9 mouse cellular contexts compared by ENCODE assay signal in genomic region chr7:99482637-99483036, GRCm38 (mm10). TPM values are rescaled to one million over a fixed set of nuclear protein-coding genes. Genes with fewer than 3 reads are reported as not detected.
DNase-seq lines count a peak whose midpoint lies in the region; ATAC-seq and TF ChIP-seq lines count a peak whose summit lies in the region.
"Had no signal": no experiment of that assay in that cellular context is flagged by ENCODE, and none has a peak within 500 bp of the region (broad histone marks: within the 10 kb centered on the region; RNA-seq: fewer than 3 reads in every experiment).

No protein-coding gene starts in this region.

- peak overlapping the region; percentile 8; the same call in 1 of the 2 replicates for H3K27ac ChIP-seq in testis, adult 2 months (ENCODE audit: control insufficient read depth, insufficient read depth, low read depth, low read length)
- peak overlapping the region; percentile 69; the same call in 1 of the 2 replicates for H3K27ac ChIP-seq in forebrain, embryonic 11.5 days (ENCODE audit: low read depth, low read length)
- H3K27ac ChIP-seq in liver, embryonic 11.5 days (ENCODE audit: low read depth, low read length): peak overlapping the region; percentile 88
- H3K27ac ChIP-seq in stomach, embryonic 16.5 days (ENCODE audit: low read length): peak overlapping the region; percentile 71

- WGBS in forebrain, embryonic 11.5 days: 7% methylated on average over 6 of the region's 6 CpGs
- 1% methylated on average over 6 of the region's 6 CpGs for WGBS in liver, embryonic 11.5 days
- under 1% methylated on average over 6 of the region's 6 CpGs for WGBS in stomach, embryonic 16.5 days

- no peaks in the 10 kb centered on the region for H3K27me3 ChIP-seq in testis, adult 2 months (ENCODE audit: control insufficient read depth, insufficient read depth, low read length)
- H3K27me3 ChIP-seq in forebrain, embryonic 11.5 days (ENCODE audit: control insufficient read depth, insufficient read depth, low read length): no peaks in the 10 kb centered on the region
- H3K27me3 ChIP-seq in liver, embryonic 11.5 days (replicated peaks; ENCODE audit: control insufficient read depth, insufficient read depth, low read length): no peaks in the 10 kb centered on the region
- H3K27me3 ChIP-seq in stomach, embryonic 16.5 days (ENCODE audit: control insufficient read depth, insufficient read depth, low read length): no peaks in the 10 kb centered on the region

- TF ChIP-seq CTCF in testis, adult 2 months (IDR thresholded peaks at IDR 0.05; ENCODE audit: control insufficient read depth, insufficient read depth, insufficient replicate concordance, low read depth, low read length): no peak

- H3K4me2 ChIP-seq in forebrain, embryonic 11.5 days (ENCODE audit: low read depth, low read length, severe bottlenecking): peak overlapping the region; percentile 93
- H3K4me2 ChIP-seq in liver, embryonic 11.5 days: peak overlapping the region; percentile 98
- peak overlapping the region; percentile 98 for H3K4me2 ChIP-seq in stomach, embryonic 16.5 days (ENCODE audit: low read depth, low read length)

- H3K36me3 ChIP-seq in testis, adult 2 months (ENCODE audit: control insufficient read depth, insufficient read depth, low read length): peaks cover 5% of the 10 kb centered on the region
- peaks cover 37% of the 10 kb centered on the region for H3K36me3 ChIP-seq in forebrain, embryonic 11.5 days (ENCODE audit: control insufficient read depth, insufficient read depth, low read length)
- H3K36me3 ChIP-seq in liver, embryonic 11.5 days (ENCODE audit: control insufficient read depth, insufficient read depth, low read length): peaks cover 47% of the 10 kb centered on the region
- H3K36me3 ChIP-seq in stomach, embryonic 16.5 days (ENCODE audit: control insufficient read depth, insufficient read depth, low read length): peaks cover 41% of the 10 kb centered on the region

- DNase-seq in testis, postnatal 14 days (ENCODE audit: low spot score): no peak
- no peak for DNase-seq in forebrain, embryonic 11.5 days (ENCODE audit: low spot score)
- no peak for DNase-seq in liver, embryonic 11.5 days (ENCODE audit: low spot score)
- DNase-seq in right cerebral cortex, postnatal 14 days: no peak
- DNase-seq in adrenal gland, postnatal 4 days (ENCODE audit: low spot score in 2 of 2): no peak
- no peak for DNase-seq in urinary bladder, adult 18-20 months (ENCODE audit: low spot score in 2 of 2)
- DNase-seq: cerebellum, adult 8-10 months had no signal

- TF ChIP-seq POLR2A in testis, adult 2 months (IDR thresholded peaks at IDR 0.05; ENCODE audit: control insufficient read depth, low read depth, low read length): no peak

- ATAC-seq in forebrain, embryonic 11.5 days (replicated peaks; ENCODE audit: low FRiP score): no peak
- ATAC-seq in liver, embryonic 11.5 days (replicated peaks; ENCODE audit: low FRiP score): no peak
- no peak for ATAC-seq in stomach, embryonic 16.5 days (ENCODE audit: insufficient read depth, low FRiP score)

- H3K4me1 ChIP-seq in testis, adult 2 months (ENCODE audit: control insufficient read depth, insufficient read depth, low read length): no peaks in the 10 kb centered on the region; the same call in 1 of the 2 replicates
- H3K4me1 ChIP-seq in forebrain, embryonic 11.5 days (replicated peaks; ENCODE audit: control insufficient read depth, insufficient read depth, low read length): peaks cover 19% of the 10 kb centered on the region; the same call in 1 of the 2 replicates
- H3K4me1 ChIP-seq in liver, embryonic 11.5 days (replicated peaks; ENCODE audit: control insufficient read depth, insufficient read depth, low read length): peaks cover 36% of the 10 kb centered on the region
- peaks cover 39% of the 10 kb centered on the region for H3K4me1 ChIP-seq in stomach, embryonic 16.5 days (ENCODE audit: control insufficient read depth, insufficient read depth, low read length)

- peak overlapping the region; percentile 85 for H3K9ac ChIP-seq in forebrain, embryonic 11.5 days (ENCODE audit: low read length)
- peak overlapping the region; percentile 99 for H3K9ac ChIP-seq in liver, embryonic 11.5 days (ENCODE audit: low read depth, low read length)
- peak overlapping the region; percentile 85 for H3K9ac ChIP-seq in stomach, embryonic 16.5 days (ENCODE audit: low read length)

- H3K9me3 ChIP-seq in forebrain, embryonic 11.5 days (ENCODE audit: control insufficient read depth, low read length): no peaks in the 10 kb centered on the region
- no peaks in the 10 kb centered on the region for H3K9me3 ChIP-seq in liver, embryonic 11.5 days (ENCODE audit: control insufficient read depth, low read length)
- H3K9me3 ChIP-seq in stomach, embryonic 16.5 days (replicated peaks; ENCODE audit: control insufficient read depth, low read length): no peaks in the 10 kb centered on the region

- peak overlapping the region; percentile 91 for H3K4me3 ChIP-seq in testis, adult 2 months (ENCODE audit: control insufficient read depth, low read depth, low read length)
- H3K4me3 ChIP-seq in forebrain, embryonic 11.5 days (ENCODE audit: low read depth, low read length): peak overlapping the region; percentile 77
- H3K4me3 ChIP-seq in liver, embryonic 11.5 days (ENCODE audit: low read depth, low read length): peak overlapping the region; percentile 86
- H3K4me3 ChIP-seq in stomach, embryonic 16.5 days (replicated peaks; ENCODE audit: low read length): peak overlapping the region; percentile 88

RNA-seq across cellular contexts. Expression of gene Rps3, which starts 0.9 kb away (rescaled TPM):
- polyA plus RNA-seq in testis, adult 2 months (2012; rRNA removed): 70.0 and 73.9 TPM in 2 replicates
- polyA plus RNA-seq in forebrain, embryonic 11.5 days (2014; fragmentation: Nextera tagmentation; extraction: Ambion mirVana): 699 and 715 TPM in 2 replicates
- 934 and 944 TPM in 2 replicates for polyA plus RNA-seq in liver, embryonic 11.5 days (2014; fragmentation: Nextera tagmentation; extraction: Ambion mirVana)
- 699 and 743 TPM in 2 replicates for polyA plus RNA-seq in stomach, embryonic 16.5 days (2015; fragmentation: Nextera tagmentation; extraction: Ambion mirVana)
- 100 to 1,000 TPM; 720 TPM for total RNA-seq in adrenal gland, postnatal 4 days (2021)

RNA-seq across cellular contexts. Expression of gene Klhl35, which starts 16.8 kb away (rescaled TPM):
- 11.7 and 13.7 TPM in 2 replicates for polyA plus RNA-seq in testis, adult 2 months (2012; rRNA removed)
- 4.7 and 5.5 TPM in 2 replicates for polyA plus RNA-seq in forebrain, embryonic 11.5 days (2014; fragmentation: Nextera tagmentation; extraction: Ambion mirVana)
- 0.23 and 0.32 TPM in 2 replicates for polyA plus RNA-seq in liver, embryonic 11.5 days (2014; fragmentation: Nextera tagmentation; extraction: Ambion mirVana)
- 0.14 and 0.34 TPM in 2 replicates for polyA plus RNA-seq in stomach, embryonic 16.5 days (2015; fragmentation: Nextera tagmentation; extraction: Ambion mirVana)
- 1 to 10 TPM; 2.1 to 3.6 TPM for total RNA-seq in adrenal gland, postnatal 4 days (2021)

RNA-seq across cellular contexts. Expression of gene Arrb1, which starts 52.6 kb away (rescaled TPM):
- polyA plus RNA-seq in testis, adult 2 months (2012; rRNA removed): 14.9 and 19.4 TPM in 2 replicates
- polyA plus RNA-seq in forebrain, embryonic 11.5 days (2014; fragmentation: Nextera tagmentation; extraction: Ambion mirVana): 4.0 and 4.2 TPM in 2 replicates
- polyA plus RNA-seq in liver, embryonic 11.5 days (2014; fragmentation: Nextera tagmentation; extraction: Ambion mirVana): 27.9 and 28.9 TPM in 2 replicates
- polyA plus RNA-seq in stomach, embryonic 16.5 days (2015; fragmentation: Nextera tagmentation; extraction: Ambion mirVana): 12.6 and 13.6 TPM in 2 replicates
- 10 to 100 TPM; 74.9 to 76.9 TPM for total RNA-seq in adrenal gland, postnatal 4 days (2021)

Comparison
In these comparisons a context has a peak if more than half of its experiments do, and no peak if none do; other contexts are left out.
1. H3K27ac ChIP-seq: peak in every context shown above with its lines; median percentile 88 in liver, embryonic 11.5 days; 71 in stomach, embryonic 16.5 days; 69 in forebrain, embryonic 11.5 days; 8 in testis, adult 2 months.